Mouse (Mus musculus) gastrocnemius, adult 8-10 months (tissue): Measurements from ENCODE around the gene Klk14. TPM values are rescaled to one million over a fixed set of nuclear protein-coding genes. Genes with fewer than 3 reads are reported as not detected.
"Not testable (repeated sequence)": the region's sequence is repeated elsewhere in the genome, so short reads cannot be mapped to it uniquely, and the experiment has no call there.

Experiments used
- DNase-seq, 2 experiments: peaks; one replicate each; pipeline ENCODE4 v3.0.0; 2022; ENCODE audit warnings: low spot score in 2 of 2
- total RNA-seq, 4 experiments: library from RNA; stranded (reverse); gene quantifications; 2 replicates each; pipeline ENCODE4 v1.2.4; 2022

Klk14 gene
- total RNA-seq = under 1 TPM in 1 of 4 experiments, not detected in 3; 0.19 TPM

DNA sequence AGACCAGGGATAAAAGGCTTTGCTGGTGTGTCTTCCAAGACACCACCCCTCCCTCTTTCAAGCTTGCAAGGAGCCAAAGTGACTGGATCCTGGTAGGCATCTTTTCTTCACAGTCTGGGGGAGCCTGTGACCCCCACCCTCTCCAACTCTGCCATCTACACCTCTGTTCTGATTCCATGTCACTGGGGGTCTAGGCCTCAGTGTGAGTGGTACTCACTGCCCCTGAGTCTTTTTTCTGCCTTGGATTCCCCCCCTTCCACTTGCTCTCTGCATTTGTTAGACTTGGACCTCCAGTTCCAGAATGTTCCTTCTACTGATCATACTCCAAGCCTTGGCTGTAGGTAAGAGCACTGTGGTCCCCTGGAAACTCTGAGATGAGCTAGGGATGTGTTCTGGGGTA is at the start of gene Klk14:
Gene Klk14, plus strand, starts transcription at position 301 of the 400 bp plus-strand sequence.
- DNase-seq = no peak

DNA sequence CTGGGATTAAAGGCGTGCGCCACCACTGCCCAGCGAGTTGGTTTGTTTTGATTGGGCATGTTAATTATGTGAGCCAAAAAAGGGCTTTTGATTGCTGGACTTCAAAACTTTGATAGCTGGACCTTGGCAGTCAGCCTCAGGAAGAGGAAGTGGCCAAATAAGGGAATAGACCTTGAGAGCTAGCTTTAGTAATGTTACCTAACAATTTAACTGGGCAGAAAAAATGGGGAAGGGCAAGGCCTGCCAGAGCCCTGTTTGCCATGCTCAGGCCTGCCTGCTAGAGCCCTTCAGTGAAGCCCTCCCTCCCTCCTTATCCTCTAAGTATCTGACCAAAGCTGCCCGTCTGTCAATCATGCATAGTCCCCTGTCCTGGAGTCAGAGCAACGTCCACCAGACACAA is 47.6 kb upstream of the Klk14 start:
- DNase-seq = no peak

DNA sequence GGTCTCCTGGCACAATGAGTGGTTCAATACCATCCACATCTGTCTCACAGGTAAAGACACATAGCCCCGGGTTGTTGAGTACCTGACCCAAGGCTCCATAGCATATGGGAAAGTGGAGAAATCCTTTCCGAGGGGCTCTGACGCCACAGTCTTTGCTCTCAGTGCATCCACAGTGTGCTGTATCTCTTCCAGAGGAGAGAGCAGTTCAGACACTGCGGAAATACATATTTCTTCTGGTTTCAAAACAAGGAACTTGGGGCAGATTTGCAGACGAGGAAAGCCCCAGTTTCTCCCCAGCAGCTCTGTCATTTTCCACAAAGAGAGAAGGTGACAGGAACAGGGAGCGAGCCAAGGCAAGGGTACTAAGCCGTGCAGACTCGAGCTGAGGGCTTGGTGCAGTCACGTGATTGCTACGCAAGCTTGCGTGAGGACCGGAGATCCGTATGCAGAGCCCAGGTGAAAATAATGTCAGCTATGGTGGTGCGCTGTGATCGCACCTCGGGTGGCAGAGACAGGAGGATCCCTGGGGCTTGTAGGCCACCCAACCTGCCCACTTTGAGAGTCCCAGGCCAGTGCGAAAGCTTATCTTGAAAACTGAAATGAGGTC is 47.1 kb upstream of the Klk14 start:
- DNase-seq = no peak

DNA sequence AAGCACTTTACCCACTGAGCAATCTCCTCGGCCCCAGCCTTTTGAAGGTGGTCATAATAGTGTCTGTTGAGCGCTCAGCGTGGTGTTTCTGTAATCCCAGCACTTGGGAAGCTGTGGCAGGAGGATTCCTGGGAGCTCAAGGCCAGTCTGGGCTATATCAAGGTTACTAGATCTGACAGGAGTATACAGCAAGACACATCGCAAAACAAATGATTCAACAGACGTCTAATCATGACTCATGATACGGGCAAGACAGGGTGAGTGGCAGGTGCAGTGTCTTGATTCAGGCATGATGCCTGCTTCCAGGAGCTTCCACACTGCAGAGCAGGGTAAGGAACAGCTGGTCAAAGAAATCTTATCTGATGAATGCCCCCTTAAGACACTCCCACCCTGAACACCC is 37.5 kb upstream of the Klk14 start:
- DNase-seq = no peak

DNA sequence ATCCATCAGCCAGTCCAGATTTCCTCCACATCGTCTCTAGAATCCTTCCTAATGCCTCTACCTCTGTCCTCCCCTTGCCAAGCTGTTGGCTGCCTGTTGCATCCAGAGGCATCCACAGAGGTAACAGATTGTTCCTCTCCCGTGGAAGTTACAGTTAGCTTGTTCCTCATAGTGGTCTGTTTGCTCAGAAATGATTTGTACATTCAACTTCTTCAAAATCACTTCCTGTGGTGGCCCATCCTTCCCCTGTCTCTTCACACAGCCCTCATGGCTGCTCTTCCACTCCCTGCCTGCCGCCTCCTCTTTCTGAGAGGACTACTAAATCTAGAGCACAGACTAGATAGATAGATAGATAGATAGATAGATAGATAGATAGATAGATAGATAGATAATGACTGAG is 35.7 kb upstream of the Klk14 start:
- no peak for DNase-seq

DNA sequence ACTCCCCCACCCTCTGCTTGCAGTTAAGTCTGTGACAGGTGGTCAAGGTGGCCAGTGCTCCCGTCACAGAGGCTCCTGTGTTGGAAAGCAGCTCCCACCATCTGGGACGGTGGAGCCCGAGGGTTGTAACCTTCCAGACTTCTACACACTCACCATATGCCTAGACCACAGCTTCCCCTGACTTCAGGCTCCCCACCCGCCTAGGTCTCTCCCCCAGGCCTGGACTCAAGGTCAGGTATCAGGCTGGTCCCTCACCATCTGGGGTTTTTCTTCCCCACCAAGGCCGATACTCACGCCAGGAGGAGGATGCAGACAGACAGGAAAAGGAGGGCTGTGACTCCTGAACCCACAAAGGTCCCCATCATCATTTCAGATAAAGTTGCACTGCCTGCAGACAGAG is 34.0 kb upstream of the Klk14 start:
- DNase-seq = no peak

DNA sequence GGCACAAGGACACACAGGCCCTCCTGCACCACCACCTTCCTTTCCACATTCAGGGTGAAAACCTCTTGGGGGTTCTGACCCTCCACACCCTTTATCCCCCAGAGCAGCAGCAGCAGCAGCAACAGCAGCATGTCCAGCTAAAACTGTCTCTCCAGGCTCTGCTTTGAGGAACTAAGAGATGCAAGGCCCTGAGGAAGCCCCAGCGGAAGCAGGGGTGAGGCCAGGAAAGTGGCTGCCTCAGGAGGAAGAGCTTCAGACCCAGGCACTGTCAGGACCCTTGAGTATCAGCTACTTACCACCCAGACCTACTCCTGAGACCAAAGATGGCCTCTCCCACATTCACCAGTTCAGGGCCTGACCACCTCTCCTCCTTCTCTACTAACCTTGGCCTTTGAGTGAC is 30.2 kb upstream of the Klk14 start, which contains the start of gene Siglece:
Gene Siglece, minus strand, starts transcription at position 160 of the 400 bp plus-strand sequence.
- DNase-seq = no peak

DNA sequence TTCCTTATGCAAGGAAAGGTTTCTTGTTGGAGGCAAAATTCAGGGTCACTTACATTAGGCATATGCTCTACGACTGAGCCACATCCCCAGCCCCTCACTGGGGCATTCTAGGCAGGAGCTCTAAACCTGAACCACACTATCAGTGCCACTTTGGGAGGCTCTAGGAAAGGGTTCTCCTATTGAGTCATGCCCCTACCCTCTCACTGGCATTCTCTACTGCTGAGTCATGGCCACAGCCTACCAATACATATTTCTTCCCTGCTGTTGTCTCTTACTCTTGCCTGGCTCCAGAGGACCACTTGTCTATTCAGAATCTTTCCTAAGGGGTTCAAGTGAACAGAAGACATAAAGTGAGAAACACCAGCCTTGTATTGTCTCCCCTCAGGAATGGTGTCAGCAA is 27.4 kb upstream of the Klk14 start:
- no peak for DNase-seq

DNA sequence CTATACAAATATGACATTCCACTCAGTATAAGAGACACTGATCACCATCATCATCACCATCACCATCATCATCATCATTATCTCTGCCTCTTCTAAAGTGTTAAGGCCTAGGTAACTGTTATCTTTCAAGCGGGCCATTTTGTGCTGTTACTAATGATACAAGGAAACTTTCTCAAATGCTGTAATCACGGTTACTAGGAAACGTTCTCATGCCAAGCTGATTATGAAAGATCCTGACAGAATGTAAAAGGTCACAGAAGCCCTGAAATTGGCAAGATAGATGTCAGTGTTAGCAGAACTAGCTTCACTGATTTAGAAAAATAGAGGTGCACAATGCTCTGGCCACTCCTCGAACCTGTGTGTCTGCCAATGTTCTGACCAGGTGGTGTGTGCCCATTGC is 23.0 kb upstream of the Klk14 start:
- not testable (repeated sequence) for DNase-seq

DNA sequence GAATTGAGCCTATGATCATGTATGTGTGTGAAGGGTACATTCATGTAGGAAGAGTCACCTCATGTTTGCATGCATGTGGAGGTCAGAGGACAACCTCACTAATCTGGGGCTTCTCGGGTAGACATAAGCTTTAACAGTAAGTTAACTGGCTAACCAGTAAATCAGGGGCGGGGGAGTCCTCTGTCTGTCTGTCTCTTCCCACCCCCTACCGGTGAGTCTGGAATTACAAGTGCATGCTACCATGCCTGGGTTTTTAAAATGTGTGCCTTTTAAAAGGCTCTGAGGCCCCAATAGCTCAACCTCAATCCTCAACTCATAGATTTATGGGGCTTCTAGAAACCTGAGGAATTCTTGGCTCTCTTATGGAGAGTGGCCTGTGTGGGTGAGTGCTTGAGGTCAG is 21.6 kb upstream of the Klk14 start:
- no peak for DNase-seq

DNA sequence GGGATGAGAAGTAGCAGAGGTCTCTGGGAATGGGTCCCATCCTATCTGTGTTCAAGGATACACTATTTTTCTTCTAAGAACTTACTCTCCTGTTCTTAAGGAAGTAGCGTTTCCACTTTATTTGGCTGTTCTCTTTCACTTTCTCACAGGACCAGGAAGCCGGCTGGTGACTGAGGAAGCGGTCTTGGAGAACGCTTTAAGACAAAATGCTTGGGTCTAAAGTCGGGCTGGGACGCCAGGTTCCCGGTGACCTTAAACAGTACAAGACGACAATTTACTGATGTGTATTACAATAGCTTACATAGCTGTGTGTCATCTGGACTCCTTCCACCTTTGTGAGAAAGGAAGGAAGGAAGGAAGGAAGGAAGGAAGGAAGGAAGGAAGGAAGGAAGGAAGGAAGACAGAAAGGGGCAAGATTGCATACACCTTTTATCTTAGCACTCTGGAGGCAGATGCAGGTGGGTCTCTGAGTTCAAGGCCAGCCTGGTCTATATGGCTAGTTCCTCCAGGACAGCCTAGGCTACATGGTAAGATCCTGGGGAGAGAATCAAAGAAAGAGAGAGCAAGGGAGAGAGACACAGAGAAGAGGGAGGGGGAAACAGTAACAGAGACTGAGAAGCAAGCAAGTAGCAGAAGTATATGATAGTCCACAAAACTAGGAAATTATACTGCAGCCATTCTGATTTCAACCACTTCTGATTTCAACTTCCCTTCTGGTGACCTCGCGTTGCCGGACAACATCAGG is 19.0 kb upstream of the Klk14 start:
- no peak for DNase-seq

DNA sequence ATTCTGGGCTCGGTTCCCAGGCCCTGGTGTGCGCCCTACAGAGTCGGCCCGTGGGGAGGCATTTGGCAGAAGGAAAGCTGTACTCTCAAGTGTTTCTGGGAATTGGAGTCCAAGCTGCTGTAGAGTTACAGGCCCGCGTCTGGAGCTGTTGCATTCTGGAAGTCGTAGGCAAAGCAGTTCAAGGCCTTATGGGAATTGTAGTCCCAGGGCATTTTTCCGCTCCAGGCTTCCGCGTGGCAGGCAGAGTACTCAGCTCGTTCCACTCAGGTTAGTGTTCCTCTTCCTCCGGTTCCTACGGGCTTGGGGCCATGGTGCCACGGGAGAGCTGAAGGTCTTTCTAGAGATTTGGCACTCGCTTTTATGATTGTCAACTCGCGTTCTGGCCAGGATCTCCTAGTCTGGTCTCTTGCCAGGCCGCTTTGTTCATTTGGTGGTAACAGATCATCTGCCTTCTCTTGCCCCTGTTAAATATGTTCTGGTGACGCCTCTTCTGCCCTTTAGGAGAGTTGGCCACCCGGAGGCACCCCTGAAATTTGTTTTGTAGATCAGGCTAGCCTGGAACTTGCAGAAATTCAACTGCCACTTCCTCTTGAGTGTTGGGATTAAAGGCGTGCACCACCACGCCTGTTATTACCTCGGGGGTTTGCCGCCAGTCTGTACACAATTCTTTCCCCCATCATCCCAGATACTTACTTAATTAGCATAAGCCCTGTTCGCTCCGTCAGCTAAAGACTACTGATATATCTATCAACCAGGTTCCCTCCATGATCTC is 18.2 kb upstream of the Klk14 start, which contains the start of gene Ctu1:
Gene Ctu1, plus strand, starts transcription at position 208 of the 772 bp plus-strand sequence.
- peak; percentile 93 to 95 for DNase-seq

DNA sequence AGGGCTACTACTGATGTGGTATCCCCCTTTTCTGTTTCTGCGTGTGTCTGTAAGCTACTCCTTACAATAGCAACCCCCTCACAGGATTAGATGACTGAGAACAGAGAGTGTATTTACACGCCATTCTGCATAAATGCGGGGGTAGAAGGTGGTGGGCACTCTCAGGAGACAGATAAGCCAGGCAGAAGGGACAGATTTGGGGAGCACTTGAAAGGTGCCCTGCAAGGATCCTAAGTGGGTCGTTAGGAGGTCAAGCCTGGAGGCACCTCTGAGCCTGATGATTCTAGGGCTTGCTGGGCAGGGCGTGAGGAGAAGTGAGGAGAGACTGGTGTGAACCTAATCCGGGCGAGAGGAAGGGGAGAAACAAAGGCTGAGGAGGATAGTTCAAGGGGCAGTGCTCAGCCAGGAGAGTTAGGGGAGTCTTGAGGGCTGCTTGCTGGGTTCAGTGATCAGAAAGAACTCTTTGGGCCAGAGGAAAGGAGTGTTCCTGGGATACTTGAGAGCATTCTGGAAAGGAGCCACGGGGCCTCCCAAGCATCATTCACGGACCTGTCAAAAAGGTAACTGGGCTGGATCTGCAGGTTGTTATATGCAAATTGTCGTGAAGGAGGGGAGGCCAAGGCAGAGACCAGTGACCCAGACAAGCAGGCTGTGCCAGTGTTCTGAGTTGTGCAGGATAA is 17.5 kb upstream of the Klk14 start:
- no peak for DNase-seq

DNA sequence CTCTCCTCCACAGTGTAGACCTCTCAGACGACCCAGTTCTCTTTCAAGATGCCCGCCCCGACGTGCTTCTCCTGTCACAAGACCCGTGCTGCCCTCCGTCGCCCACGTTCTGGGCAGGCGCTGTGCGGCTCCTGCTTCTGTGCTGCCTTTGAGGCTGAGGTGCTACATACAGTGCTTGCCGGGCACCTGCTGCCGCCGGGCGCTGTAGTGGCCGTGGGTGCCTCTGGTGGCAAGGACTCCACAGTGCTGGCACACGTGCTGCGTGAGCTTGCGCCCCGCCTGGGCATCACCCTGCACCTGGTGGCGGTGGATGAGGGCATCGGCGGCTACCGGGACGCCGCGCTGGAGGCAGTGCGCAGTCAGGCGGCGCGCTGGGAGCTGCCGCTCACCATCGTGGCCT is 15.1 kb upstream of the Klk14 start:
- no peak for DNase-seq

DNA sequence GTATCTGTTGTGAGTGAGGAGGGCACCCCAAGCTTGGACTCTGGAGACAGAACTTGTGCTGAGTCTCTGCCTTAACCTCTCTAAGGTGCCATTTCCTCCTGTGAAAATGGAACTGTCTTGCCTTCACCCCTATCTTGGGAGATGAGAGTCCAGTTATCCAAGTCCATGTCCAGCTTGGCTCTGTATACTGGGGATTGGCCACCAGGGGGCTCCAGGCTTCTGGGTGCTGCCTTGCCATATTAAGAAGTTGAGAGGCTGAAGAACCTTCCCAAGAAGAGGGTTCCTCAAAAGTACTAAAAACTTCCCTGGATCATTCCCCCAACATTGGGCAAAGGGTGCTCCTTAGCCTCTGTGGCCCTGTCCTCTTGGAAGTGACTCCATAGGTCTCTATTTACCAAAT is 11.7 kb upstream of the Klk14 start:
- no peak for DNase-seq

DNA sequence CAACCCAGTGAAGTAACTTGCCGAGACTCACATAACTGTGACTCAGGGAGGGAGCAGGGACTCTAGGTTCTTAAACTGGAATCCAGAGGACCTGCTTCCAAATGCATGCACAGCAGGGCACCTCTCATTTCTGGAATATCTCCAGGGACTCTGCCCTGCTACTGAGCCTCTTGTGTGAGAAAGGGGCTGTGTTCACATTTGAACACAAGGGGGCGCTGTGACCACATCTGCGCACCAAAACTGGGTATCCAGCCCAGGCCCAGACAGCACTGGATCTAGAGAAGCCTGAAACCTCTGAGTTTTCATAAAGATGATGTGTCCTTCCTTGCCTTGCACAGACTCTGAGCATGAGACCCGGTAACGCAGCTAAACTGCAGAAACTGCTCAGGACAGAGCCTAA is 9.3 kb upstream of the Klk14 start:
- no peak for DNase-seq

DNA sequence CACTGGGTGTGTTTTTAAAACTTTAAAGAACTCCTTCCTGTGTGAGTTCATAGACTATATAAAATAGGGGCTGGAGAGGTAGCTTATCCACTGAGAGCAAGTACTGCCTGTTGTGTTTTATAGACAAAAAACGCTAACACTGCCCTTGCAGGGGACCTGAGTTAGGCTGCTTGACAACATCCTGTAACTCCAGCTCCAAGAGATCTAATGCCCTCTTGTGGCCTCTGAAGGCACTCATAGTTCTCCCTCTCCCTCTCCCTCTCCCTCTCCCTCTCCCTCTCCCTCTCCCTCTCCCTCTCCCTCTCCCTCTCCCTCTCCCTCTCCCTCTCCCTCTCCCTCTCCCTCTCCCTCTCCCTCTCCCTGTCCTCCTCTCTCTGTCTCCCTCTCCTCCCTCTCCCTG is 7.7 kb upstream of the Klk14 start:
- not testable (repeated sequence) for DNase-seq

DNA sequence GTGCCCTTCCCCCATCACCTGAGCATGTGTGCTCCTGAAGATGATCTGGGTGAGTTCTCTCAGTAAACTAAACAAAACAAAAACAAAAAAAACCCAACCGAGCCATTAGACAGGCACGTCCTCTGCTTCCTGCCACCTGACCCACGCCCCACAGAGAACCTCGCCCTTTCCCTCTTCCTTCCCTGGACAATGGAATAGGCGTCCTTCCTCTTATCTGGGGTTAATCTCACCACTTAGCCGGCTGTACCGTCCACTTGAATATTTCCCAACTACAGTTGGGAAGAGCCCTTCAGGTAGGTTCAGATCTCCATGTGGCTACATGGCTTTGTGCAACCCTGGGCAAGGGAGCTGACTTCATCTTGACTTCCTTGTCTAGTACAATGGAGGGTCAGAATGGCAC is 5.1 kb upstream of the Klk14 start:
- DNase-seq = no peak

DNA sequence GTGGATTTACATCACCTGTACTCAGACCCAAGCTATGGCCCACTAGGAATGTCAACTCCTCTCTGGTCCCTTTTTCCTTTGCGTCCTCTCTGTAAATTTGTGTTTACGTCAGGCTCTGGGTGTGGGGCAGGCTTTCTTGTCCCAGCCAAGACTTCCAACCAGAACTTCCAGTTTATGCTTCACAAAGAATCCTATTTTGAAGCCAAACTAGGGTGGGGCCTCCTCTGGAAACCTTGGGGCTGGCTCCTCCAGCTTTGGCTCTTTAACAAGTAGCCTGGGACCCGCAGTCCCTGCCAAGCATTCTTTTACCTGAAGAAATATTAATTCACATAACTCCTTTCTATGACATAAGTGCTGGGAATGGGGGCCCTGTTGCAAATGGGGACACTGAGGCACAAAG is 19.8 kb downstream of the Klk14 start:
- no peak for DNase-seq

DNA sequence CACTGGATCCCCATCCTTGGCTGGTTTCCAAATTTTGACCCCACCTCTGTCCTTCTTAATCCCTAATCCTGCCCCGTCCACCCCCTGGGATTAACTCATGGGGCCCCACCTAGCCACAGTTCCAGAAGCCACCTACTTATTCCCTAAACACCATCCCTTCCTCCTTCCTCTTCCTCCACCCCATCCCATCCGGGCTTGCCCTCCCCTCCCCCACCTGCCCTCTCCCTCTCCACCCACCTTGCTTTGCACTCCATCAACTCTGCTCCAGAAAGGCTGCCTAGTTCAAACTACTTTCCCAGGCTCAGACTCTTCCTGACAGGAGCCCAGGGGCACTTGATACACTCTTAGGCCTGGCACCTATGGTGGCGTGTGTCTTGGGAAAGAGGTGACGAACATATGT is 22.0 kb downstream of the Klk14 start, which contains the start of gene Klk13:
Gene Klk13, plus strand, starts transcription at position 301 of the 400 bp plus-strand sequence.
- DNase-seq = no peak

DNA sequence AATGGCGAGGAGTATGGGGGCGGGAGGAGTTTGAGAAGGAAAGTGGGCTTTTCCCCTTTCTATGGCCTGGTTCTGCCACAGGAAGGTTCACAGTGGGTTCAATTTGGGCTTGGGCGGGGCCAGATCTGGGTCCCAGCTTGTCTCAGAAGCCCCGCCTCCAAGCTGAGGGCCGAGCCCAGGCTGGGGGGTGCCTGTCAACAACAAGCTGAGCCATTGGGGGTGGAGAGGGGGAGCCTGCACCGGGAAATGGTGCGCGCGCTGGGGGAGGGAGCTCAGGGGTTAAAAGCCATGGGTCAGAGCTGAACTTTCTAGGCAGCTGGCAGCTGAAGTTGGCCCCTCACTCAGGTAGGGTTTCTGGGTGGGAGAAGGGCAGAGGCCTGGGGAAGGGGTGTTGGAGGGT is 22.7 kb downstream of the Klk14 start:
- no peak for DNase-seq
